Comparison of ENCODE assay signal across 14 mouse cellular contexts in genomic region chr2:66148654-66149230, GRCm38 (mm10).
"Had no signal": no experiment of that assay in that cellular context is flagged by ENCODE, and none has a peak within 500 bp of the region (broad histone marks: within the 10 kb centered on the region; RNA-seq: fewer than 3 reads in every experiment).

No protein-coding gene starts in this region.

- DNase-seq: kidney, adult 11 months; kidney, adult 8-10 months; kidney, postnatal 10 days; kidney, postnatal 36 days; left cerebral cortex, postnatal 4 days; liver, postnatal 0 days; lung, embryonic 14.5 days; midbrain, embryonic 14.5 days; right cerebral cortex, adult 18-20 months; right cerebral cortex, postnatal 14 days; right cerebral cortex, postnatal 4 days; thymus, postnatal 14 days; thymus, postnatal 4 days had no signal

- ATAC-seq: liver, postnatal 0 days; lung, postnatal 0 days had no signal
